Mouse (Mus musculus) left cerebral cortex, adult 6 months (tissue): ENCODE results near the gene Aff1. TPM values are rescaled to one million over a fixed set of nuclear protein-coding genes. Genes with fewer than 3 reads are reported as not detected.

Source experiments
- long read RNA-seq, 2 experiments: library from polyadenylated mRNA; unstranded; transcript quantifications; one replicate each; pipeline ENCODE4 v2.0.0; 2019 to 2020
- polyA plus RNA-seq: library from polyadenylated mRNA; unstranded; fragments of <200 nt; fragmentation: Nextera tagmentation; gene quantifications from 2 replicates; pipeline ENCODE4 v1.2.3, GENCODE M21; 2021

Aff1 gene
- 6.1 and 11.2 TPM in 2 replicates for polyA plus RNA-seq
- long read RNA-seq, experiment 1, full-length matches to known transcripts, result 2 of 4 reads
- long read RNA-seq, experiment 1, partial matches to known transcripts, result 2 of 4 reads
- long read RNA-seq, experiment 1, other reads (novel, unspliced or antisense), result 0 of 4 reads
- long read RNA-seq, experiment 2, result 0 reads

GRCm38 (mm10) chr5:103691624-103692530 lies at the start of gene Aff1:
TSS of gene Aff1 (plus strand) at chr5:103692374.

DNA sequence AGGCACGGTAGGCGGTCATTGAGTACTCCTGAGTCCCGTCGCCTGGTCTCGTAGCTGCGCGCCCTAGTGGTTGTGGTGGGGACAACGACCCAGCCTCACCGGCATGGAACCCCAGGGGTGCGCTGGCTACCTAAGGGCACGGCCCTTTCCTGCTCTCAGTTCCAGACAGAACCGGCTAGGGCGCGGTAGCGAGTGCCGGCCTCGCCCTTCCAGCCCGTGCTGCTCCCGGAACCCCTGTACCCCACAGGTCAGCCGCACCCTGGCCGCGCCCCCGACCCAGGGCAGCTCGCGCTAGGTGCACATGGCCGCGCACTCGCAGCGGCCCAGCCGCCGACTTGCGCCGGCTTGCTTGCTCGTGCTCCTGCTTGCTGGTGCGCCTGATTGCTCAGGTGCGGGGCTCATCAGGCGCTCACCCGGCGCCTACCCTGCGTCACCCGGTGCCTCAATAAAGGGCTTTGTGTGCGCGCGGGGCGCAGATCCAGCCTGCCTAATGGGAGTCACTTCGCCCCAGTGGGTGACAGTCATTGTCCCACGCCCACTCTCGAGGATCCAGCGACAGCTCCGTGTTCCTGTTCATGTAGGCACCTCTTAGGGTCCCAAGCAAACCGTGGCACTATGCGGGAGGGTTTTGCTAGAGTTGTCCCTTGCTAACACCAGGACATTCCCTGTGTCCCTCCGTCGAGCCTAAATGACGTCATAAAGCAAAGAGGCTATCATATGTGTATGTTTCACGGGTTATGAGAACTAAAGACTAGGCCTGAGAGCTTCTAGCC lies 36.6 kb upstream of the Aff1 start, which contains the start of gene 1700016H13Rik:
TSS of gene 1700016H13Rik (minus strand) at position 665 of the 773 bp plus-strand sequence.

Other genes starting within 250 kb of the Aff1 start
- not detected in 2 replicates for gene Slc10a6, start 63.0 kb upstream of the Aff1 start, polyA plus RNA-seq
- 0.13 TPM in 1 of 2 replicates, not detected in the other for gene 1700016H13Rik, start 36.4 kb upstream of the Aff1 start, polyA plus RNA-seq
- 10.0 and 16.4 TPM in 2 replicates for gene Klhl8, start 218.9 kb downstream of the Aff1 start, polyA plus RNA-seq